Mouse (Mus musculus): ENCODE data around the gene Lce3c. TPM values are rescaled to one million over a fixed set of nuclear protein-coding genes. Genes with fewer than 3 reads are reported as not detected.

Lce3c gene
- polyA plus RNA-seq, 1 experiment from 2014 or later: not detected

Other genes starting within 250 kb of the Lce3c start
- not detected in 2 replicates for gene Lce1e, start 235.4 kb upstream of the Lce3c start, polyA plus RNA-seq (2015; fragmentation: Nextera tagmentation; extraction: Ambion mirVana)
- not detected in 2 replicates for gene Lce1f, start 224.1 kb upstream of the Lce3c start, polyA plus RNA-seq (2015; fragmentation: Nextera tagmentation; extraction: Ambion mirVana)
- not detected in 2 replicates for gene Gm38119, start 205.4 kb upstream of the Lce3c start, polyA plus RNA-seq (2015; fragmentation: Nextera tagmentation; extraction: Ambion mirVana)
- not detected in 2 replicates for gene Lce1g, start 192.1 kb upstream of the Lce3c start, polyA plus RNA-seq (2015; fragmentation: Nextera tagmentation; extraction: Ambion mirVana)
- not detected in 2 replicates for gene Lce1h, start 179.4 kb upstream of the Lce3c start, polyA plus RNA-seq (2015; fragmentation: Nextera tagmentation; extraction: Ambion mirVana)
- gene Lce1i, start 165.6 kb upstream of the Lce3c start, polyA plus RNA-seq (2015; fragmentation: Nextera tagmentation; extraction: Ambion mirVana): not detected in 2 replicates
- gene Lce1j, start 154.0 kb upstream of the Lce3c start, polyA plus RNA-seq (2015; fragmentation: Nextera tagmentation; extraction: Ambion mirVana): not detected in 2 replicates
- gene Lce1k, start 136.6 kb upstream of the Lce3c start, polyA plus RNA-seq (2015; fragmentation: Nextera tagmentation; extraction: Ambion mirVana): not detected in 2 replicates
- not detected in 2 replicates for gene Kprp, start 117.2 kb upstream of the Lce3c start, polyA plus RNA-seq (2015; fragmentation: Nextera tagmentation; extraction: Ambion mirVana)
- gene Lce1l, start 93.2 kb upstream of the Lce3c start, polyA plus RNA-seq (2015; fragmentation: Nextera tagmentation; extraction: Ambion mirVana): not detected in 2 replicates
- gene 2310050C09Rik, start 74.3 kb upstream of the Lce3c start, polyA plus RNA-seq (2015; fragmentation: Nextera tagmentation; extraction: Ambion mirVana): not detected in 2 replicates
- 0.42 TPM in 1 of 2 replicates, not detected in the other for gene Lce3a, start 18.3 kb upstream of the Lce3c start, polyA plus RNA-seq (2015; fragmentation: Nextera tagmentation; extraction: Ambion mirVana)
- gene Lce3b, start 11.5 kb upstream of the Lce3c start, polyA plus RNA-seq (2015; fragmentation: Nextera tagmentation; extraction: Ambion mirVana): not detected in 2 replicates
- not detected in 2 replicates for gene Lce3d, start 12.9 kb downstream of the Lce3c start, polyA plus RNA-seq (2015; fragmentation: Nextera tagmentation; extraction: Ambion mirVana)
- not detected in 2 replicates for gene Lce3e, start 22.6 kb downstream of the Lce3c start, polyA plus RNA-seq (2015; fragmentation: Nextera tagmentation; extraction: Ambion mirVana)
- gene Lce3f, start 47.7 kb downstream of the Lce3c start, polyA plus RNA-seq (2015; fragmentation: Nextera tagmentation; extraction: Ambion mirVana): not detected in 2 replicates
- 0.65 and 0.91 TPM in 2 replicates for gene Crct1, start 71.2 kb downstream of the Lce3c start, polyA plus RNA-seq (2015; fragmentation: Nextera tagmentation; extraction: Ambion mirVana)
- not detected in 2 replicates for gene Lce1m, start 74.6 kb downstream of the Lce3c start, polyA plus RNA-seq (2015; fragmentation: Nextera tagmentation; extraction: Ambion mirVana)
- gene Gm4858, start 124.3 kb downstream of the Lce3c start, polyA plus RNA-seq (2015; fragmentation: Nextera tagmentation; extraction: Ambion mirVana): not detected in 2 replicates
- 0.65 and 0.76 TPM in 2 replicates for gene Crnn, start 200.3 kb downstream of the Lce3c start, polyA plus RNA-seq (2015; fragmentation: Nextera tagmentation; extraction: Ambion mirVana)